Mouse (Mus musculus) embryo, embryonic 10.5 days (tissue): ENCODE results near the gene Zdhhc5.

Source experiments
- DNase-seq: peaks from one replicate; pipeline ENCODE4 v3.0.0-alpha.2; 2015; ENCODE audit warnings: low spot score

Zdhhc5 gene

DNA sequence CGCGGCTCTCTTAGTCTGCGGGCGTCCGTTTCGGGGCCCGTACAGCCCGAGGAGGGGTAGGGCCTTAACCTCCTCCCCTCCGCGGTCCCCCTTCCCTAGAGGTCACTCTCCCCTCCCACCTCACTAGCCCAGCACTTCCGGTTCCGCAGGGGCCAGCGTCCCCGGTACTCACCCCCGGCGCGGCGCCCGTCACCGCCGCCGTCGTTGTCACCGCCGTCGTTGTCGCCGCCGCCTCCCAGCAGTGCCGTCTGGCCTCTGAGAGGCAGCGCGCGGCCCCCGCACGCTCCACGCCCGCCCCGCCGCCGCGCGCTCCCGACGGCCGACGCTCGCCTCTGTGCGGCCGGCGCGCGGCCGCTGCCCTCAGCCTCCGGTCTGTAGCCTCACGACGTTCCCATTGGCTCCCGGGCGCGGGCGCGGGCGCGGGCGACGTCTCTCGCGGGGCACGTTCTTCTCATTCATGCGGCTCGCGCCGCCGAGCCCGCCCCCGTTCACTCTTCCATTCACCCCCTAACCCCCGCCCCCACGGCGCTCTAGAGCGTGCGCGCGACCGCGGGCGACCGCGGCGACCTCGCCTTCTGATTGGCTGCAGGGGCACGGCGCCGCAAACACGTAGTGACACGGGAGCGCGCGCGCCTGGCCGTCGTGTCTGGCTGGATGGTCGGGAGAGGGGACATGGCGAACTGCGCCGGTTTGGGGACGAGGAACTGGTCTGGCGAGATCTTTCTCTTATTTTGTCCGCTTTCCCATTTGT lies at the start of gene Zdhhc5:
Gene Zdhhc5 (minus strand): TSS at position 370 of the 751 bp plus-strand sequence.
- DNase-seq, result peak; percentile 98

DNA sequence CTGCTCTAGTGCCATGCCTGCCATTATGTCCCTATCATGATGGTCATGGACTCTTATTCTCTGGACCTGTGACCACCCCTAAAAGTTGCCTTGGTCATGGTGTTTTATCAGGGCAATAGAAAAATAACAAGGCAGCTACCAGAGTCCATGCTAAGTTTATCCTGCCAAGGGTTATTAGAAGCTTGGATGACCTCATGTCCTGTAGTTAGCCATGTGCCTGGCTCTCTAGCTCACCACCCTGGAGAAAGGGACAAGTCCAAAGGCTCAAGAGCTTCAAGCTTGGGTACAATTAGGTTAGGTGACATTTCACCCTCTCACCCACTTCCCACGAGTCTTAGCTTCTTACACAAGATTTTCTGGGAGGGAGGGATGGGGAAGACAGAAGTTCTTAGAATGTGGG lies 47.8 kb upstream of the Zdhhc5 start:
- no peak for DNase-seq

DNA sequence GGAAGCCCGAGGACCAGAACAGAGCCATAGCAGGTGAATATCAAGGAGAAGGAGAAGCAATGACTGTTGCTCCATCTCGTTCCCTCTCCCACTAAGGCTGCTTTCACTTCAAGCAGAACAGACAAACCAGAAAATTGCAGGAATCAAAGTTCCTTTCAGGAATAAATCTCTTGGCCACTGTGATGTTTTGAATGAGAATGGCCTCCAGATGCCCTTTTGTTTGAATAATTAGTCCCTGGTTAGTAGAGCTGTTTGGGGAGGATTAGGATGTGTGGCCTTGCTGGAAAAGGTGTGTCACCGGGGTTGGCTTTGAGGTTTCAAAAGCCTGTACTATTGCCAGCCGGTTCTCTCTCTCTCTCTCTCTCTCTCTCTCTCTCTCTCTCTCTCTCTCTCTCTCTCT lies 47.3 kb upstream of the Zdhhc5 start:
- DNase-seq, result no peak

DNA sequence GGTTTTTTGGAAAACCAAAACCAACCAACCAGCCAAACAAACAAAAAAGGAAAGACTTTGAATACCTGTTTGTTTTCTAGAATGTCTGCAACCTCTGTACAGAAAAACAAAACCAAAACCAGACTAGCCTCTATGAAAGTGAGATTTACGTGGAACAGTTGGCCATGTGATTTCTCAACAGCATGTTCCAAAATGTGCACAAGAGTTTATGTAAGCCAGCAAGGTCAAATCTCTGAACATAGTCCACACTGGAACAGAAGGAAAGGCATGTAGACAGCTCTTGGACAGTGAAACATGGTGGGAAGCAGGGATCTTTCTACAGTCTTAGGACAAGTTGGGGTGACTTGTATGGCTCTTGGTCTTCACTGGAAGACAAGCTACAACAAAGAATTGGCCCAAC lies 46.9 kb upstream of the Zdhhc5 start:
- DNase-seq, result no peak

DNA sequence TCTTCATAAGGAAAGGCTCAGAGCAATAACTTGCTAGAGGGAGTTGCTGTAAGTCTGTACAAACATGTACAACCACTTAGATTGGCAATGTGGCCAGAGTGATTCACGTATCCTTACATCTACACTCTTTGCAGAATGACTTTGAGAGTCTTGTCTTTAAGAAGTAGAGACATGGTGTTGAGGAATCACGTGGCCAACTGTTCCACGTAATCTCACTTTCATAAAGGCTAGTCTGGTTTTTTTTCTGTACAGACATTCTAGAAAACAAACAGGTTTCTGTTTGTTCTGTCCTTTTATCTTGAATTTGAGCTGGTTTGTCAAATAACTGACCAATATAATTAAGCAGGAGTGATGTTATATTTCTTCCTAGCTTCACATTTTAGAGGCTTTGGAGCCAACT lies 46.3 kb upstream of the Zdhhc5 start:
- DNase-seq, result no peak

DNA sequence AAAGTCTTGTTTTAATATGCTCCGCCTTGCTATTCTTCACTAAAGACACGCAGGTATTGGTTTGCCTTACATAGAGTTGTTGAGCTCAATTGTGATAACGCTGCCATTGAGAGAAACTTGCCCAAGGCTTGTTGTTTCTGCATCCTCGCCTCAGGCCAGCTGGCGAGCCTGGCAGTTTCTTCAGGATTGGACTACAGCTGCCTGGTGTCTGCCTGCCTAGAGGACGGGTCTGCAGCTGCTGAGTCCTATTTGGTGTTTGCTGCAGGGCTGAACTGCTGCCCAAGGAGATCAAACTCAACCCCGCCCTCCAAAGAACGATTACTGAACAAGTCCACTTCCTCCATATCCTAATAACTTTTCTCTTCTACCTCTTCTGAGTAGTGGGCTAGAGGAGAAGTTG lies 45.8 kb upstream of the Zdhhc5 start:
- no peak for DNase-seq

DNA sequence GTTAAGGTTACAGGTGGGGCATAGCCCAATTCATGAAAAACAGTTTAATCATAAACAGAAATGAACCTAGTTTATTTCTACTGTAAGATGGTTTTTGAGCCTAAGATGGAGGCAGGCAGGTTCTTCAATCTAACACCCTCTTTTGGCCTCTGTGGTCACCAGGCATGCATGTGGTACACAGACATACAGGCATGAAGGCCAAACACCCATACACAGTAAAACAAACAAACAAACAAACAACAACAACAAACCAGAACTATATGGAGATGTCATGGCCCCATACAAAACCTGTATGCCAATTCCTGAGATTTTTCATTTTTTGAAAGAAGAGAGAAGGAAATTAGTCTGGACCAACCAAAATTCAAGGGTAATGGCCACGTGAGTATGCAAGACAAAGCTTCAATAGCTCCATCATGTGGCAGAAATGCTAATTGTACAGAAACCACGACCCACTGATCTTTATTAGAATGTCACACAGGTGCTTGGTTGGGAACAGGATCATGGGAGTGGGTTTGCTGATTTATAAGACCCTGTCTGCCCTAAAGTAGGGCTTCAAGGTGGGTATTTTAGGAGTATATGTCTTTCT lies 43.7 kb upstream of the Zdhhc5 start:
- DNase-seq, result peak; percentile 89

DNA sequence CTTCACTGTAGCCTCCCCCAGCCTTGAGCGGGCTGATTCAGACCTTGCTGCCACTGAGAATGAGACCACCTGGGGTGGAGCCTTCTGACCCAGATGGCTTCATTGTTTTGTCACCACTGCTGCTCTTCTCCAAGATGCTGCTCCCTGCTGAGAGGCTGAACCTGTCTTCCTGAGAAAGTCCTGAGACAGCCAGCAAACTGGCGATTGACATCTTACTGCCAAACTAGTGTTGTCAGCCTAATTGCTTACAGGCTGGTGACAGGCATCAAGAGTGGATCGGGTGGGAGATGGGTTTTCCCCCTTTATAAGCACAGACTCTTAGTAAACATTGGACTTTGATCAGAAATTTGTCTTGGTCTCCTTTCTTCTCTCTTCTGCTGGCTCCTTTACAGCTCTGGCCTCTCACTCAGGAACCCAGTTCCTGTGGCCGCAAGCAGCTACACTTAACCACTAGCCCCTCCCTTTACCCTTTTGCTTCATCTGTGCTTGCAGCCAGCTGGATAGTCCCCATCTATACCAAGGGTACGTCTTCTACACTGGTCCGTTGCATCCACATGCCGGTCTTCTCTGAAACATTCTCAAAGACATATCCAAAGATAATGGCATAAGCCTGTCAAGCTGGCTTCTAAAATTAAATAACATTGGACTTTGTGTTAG lies 42.2 kb upstream of the Zdhhc5 start:
- no peak for DNase-seq

DNA sequence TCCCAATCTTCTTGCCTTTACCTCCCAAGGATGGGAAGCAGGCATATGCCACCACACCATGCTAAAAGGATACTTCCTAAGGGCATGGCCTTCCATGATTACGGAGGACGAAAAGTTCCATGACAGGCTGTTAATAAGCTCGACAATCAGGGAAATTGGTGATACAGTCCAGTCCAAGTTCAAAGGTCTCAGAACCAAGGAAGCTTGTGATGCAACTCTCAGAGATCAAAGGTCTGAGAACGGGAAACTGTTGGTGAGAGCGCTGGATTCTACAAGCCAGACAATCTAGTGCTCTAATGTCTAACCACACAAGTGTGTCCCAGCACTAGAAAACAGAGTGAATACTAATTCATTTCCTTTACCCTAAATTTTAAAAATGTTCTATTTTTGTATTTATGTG lies 41.3 kb upstream of the Zdhhc5 start:
- DNase-seq, result no peak

DNA sequence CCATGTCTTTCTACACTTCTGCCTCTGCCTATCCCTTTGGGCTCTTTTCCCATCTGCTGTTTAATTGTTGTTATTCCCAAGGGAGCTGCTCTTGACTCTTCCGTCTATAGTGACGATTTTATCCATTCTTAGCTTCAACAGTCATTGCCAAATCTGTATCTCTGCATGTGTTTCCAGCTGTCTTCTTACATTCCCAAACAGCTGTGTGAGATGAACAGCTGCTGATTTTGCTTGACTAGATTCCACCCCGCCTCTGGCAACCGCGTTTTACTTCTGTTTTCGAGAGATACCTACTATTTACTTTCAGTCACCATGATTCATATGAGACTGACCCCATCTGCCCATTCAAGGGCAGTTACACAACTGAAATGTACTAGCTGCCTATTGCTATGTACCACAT lies 35.1 kb upstream of the Zdhhc5 start:
- no peak for DNase-seq

DNA sequence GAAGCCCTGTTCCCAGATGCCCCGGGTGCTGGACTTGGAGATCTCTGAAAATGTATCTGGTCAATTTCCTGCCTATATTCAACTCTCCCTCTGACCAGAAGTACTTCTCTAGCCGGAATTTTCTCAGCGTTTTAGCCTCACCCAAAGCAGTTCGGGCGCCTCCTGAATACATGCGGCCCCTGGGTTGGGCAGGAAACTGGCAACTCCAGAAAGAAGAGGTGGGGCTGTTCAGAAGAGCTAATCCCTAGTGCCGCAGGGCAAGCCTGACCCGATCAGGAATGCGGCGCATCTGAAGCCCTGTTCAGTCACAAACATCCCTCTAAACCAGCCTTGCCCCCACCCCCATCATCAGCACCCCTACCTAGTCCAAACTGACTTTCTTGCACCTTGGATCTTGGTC lies 29.1 kb upstream of the Zdhhc5 start:
- DNase-seq, result peak; percentile 77

DNA sequence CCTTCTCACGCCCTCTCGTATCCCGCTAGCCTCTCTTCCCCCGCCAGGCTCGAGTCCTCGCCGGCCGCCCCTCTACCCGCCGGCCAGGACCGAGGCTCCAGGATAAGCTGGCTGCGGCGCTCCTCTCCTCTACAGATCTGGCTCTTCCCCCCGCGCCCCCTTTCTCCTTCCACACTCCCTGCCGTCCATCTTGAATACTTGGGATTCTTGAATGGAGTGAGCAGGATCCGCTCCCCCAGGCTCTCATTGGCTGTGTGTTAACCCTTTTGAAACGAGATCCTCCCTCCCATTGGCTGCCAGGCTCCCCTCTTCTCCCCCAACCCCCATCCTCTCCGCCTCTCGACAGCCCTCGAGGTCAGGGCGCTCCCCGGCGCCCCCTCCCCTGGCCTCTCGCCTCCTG lies 28.6 kb upstream of the Zdhhc5 start, which contains the start of gene Gm19426:
Gene Gm19426 (minus strand): TSS at position 95 of the 400 bp plus-strand sequence.
- DNase-seq, result peak; percentile 98

DNA sequence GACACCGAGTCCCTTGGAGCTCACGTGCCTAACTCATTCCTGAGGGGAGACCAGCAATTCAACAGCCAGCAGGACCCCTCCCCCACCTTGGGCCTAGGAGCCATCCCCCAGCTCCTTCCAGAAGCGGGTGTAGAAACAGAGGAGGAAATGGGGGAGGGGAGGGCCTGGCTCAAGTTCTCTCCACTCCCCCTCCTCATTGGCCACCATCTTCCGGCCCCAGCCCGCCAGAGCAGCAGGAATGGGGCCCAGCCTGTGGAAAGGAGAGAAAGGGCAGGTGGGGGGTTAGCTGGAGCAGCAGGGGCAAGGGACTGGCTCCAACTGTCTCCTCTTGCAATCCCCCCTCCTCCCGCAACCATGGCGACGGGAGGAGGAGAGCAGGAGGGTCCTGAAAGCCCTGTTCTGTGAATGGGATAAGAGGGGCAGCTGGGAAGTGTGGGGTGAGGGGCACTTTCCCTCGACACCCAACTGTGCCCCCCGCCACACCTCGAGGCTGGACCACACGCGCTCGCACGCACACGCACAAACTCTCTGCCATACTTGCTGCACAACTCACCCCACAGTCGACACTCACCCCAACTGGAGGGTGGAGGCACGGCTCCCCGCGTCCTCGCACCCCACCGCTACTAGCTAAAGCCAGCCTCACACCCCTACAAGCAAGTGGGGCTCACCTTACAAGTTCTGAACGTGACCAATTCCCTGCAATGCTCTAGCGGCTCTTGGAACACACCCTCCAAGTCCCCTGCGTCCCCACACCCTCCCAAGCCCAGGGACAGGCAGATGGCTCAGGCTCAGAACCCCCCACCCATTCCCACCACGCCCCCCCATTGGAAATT lies 27.7 kb upstream of the Zdhhc5 start:
- peak; percentile 99 for DNase-seq

DNA sequence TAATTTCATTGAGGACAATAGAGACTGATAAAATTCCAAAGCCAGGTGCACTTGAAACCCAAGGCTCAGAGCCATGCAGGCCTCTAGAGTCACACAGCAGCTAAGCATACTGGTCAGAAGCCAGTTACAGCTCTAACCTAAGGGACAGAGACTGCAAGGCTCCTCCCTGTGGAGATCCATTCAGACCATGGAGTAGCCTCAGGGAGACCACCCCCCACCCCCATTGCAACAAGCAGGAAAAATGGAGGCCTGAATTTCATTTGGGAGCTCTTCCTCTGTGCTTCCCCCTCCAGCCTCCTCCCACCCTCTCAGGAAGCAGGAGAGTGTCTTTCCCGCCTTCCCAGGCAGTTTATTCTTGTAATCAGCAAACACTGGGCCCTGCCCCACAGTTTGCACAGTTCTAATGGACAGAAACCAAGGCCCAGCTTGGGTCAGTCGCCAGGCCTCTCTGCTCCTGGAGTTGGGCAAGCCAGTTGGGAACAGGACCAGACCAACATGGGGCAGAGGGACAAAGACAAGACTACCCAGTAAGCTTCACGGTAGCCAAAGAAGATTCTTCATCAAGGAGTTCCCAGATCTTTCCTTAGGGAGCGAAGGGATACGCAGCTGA lies 27.0 kb upstream of the Zdhhc5 start:
- peak; percentile 14 for DNase-seq

DNA sequence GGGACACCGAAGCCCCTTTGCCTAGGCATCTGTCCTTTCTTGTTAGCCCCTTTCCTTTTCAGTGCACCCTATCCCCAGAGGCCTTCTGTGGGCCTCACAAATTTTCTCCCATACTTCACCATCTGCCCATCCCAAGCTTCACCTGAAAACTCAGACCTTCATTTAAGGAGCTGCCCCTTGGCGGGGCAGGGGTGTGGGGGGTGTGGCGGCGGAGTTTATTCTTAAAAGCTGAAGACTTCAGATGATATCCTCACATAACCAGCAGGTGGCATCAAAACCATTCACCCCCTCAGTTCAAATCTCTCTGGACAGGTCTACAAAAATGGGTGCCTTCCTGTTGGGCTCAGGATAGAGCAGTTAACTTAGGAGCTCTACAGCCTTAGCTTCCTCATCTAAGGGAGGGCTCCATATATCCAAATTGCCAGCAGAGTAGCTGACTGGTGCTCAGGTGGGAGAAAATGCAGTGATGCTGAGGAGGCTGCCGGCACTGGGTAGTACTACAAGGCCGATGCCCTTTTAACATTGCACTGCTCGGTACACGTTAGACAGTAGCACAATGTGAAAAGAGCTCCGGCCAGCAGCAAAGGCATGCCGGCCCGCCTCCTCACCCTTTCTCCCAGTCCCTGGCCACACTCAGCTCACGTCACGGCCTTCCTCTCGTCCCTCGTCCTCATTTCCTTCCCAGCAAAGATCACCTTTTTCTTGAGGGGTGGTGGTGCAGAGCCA lies 25.8 kb upstream of the Zdhhc5 start:
- peak; percentile 47 for DNase-seq

DNA sequence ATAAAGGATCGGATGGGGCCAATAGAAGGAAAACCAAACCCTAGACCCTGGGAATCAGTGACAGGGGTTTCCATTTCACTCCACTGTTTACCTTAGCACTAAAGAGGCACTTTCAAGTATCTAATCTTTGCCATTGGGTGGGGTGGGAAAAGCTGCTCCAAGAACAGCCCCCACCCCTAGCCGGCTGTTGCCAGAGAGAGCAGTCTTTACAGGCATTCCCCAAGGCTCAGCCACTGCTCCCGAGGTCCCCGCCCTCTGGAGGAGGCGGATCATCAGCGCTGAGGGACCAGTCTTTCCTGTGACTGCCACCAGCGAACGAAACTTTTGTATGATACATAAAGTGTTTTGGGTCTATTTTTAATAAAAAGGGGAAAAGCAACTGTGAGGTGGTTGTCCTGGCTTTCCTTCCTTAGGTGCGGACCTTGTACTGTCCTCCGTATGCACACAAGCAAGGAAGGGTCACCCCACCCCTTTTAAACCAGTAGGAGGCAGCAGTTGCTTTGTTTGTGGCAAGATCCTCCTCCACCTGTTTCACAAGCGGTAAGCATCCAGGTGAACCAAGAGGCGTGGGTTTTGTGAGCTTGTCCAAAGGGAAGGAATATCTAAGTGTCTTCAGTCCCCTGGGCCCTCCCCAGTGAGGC lies 23.4 kb upstream of the Zdhhc5 start:
- peak; percentile 80 for DNase-seq

DNA sequence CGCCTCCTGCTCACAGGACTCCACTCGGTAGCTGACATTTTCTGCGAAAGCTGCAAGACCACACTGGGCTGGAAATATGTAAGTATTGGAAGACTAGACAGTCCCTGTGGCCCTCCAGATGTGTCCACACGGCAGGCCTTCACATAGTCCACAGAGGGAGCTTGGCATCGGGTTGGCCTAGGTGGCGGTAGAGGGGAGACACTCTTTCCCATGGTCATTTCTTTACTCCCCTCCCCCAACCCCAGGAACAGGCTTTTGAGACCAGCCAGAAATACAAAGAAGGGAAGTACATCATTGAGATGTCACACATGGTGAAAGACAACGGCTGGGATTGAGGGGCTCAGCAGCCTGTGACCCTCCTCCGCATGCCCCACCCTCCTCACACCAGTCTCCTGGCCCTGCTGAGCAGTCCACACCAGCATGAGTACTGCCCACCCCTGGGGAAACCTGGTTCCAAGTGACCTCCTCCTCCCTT lies 22.5 kb upstream of the Zdhhc5 start:
- peak; percentile 84 for DNase-seq

DNA sequence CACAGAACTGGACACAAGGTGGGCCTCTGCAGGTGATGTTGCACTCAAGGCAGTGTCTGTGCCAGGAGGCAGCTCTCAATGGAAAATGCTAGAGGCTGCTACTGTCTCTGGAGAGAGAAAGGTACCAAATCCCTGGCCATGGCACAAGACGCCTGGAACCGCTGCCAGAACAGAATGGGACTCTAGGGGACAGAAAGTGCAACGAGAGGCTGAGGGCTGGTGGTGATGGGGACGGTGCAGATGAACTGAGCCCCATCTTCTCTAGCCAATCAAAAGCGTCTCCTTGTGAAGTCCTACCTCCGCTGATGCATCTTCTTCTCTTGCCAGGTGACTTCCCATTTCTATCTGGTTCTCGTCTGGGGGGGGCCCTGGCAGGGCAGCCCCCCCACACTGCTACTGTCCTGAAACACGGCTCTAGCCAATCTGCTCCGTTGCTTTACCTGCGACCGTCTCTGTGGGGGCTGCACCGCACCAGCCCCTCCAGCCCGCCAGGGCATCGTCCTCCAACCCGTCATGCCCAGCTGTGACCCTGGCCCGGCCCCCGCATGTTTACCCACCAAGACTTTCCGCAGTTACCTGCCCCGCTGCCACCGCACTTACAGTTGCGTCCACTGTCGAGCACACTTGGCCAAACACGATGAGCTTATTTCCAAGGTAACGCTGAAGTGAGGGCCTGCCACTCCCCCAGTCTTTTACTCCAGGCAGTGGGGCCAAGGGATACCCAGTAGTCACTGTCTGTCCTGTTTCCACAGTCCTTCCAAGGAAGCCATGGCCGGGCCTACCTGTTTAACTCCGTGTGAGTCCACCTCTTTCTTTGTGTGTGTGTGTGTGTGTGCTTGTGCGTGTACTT lies 21.6 kb upstream of the Zdhhc5 start:
- DNase-seq, result peak; percentile 45

DNA sequence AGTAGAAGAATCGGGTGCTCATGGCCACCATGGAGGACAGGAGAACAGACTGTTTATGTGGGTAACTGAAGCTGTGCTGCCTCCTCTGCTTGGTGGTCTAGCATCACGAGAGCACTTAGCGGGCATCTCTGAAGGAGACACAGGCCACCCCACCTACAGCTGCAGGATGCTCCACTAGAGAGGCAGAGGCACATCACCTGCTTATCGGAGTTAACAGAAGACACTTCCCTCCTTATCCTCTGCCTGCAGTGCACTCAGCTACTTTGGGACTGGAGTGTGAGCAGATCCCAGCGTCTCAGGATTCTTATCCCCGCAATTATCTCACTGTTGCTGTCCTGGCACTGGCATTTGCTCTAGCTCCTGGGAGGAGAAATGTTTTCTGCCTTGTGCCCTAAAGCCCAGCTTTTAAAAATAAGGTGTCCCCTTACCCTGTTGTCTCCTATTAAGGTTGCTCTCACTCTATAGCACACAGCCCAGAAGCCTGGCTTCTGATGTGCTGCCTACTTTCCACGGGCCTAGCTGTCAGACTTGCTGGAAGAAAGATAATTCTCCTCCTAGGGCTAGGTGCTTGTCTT lies 20.5 kb upstream of the Zdhhc5 start:
- DNase-seq, result peak; percentile 34
